Mouse (Mus musculus): ENCODE data around the gene Tekt1.

GRCm38 (mm10) chr11:72324431-72324830, 37.8 kb downstream of the Tekt1 start:
- TF ChIP-seq CTCF (IDR thresholded peaks at IDR 0.05; ENCODE audit: extremely low read depth, insufficient read length, insufficient replicate concordance, low read depth, low read length) = peak; percentile 34; the same call in 1 of the 2 replicates
- no peak for TF ChIP-seq POLR2A (IDR thresholded peaks at IDR 0.05; ENCODE audit: low read depth, low read length)
